In the genomic region with DNA sequence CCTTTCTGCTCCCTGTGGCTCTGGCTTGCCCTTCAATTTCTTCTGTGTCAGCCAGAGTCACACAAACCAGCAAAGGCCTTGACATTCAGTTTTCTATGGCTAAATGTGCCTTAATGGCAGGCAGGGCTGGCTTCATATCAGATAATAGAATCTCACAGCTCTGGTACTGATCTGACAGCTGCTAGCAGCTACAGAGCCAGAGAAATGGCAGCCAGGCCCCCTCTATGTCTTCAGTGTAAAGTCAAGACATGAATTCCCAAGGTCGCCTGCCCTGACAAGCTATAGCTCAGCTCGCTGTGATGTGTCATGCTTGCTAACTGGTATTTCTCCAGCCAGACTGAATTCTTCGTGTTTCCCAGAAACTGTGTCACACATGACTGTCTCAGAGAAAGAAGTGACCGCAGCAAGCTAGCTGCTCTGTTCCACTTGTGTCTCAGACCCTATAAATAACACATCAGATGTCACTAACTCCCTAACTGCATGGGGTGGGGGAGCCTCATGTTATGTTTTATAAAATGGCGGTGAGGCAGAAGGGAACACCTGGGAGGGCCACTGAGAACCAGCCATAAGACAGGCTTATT, we compare ENCODE assay signal across 14 mouse cellular contexts. TPM values are rescaled to one million over a fixed set of nuclear protein-coding genes. Genes with fewer than 3 reads are reported as not detected.
DNase-seq lines count a peak whose midpoint lies in the region; ATAC-seq and TF ChIP-seq lines count a peak whose summit lies in the region.
"Had no signal": no experiment of that assay in that cellular context is flagged by ENCODE, and none has a peak within 500 bp of the region (broad histone marks: within the 10 kb centered on the region; RNA-seq: fewer than 3 reads in every experiment).

No protein-coding gene starts in this region.

- intact Hi-C loops in left cerebral cortex, postnatal 25 days (cut with DNase I): no loop called here

- no peaks in the 10 kb centered on the region for H3K79me2 ChIP-seq in CH12.LX (replicated peaks; ENCODE audit: control insufficient read depth, extremely low read depth, insufficient read depth, poor library complexity, severe bottlenecking)

- H3K27ac ChIP-seq in hindbrain, embryonic 14.5 days: 0 out of 2 replicates have a peak overlapping the region, but pooled peaks have one; percentile 27
- H3K27ac ChIP-seq in hindbrain, embryonic 10.5 days: no peak overlapping the region
- H3K27ac ChIP-seq in CH12.LX (ENCODE audit: insufficient read depth, low read depth): no peak overlapping the region
- H3K27ac ChIP-seq in kidney, embryonic 16.5 days (ENCODE audit: low read length): no peak overlapping the region
- H3K27ac ChIP-seq: heart, adult 2 months had no signal

- H3K4me1 ChIP-seq in hindbrain, embryonic 14.5 days (replicated peaks; ENCODE audit: control insufficient read depth, insufficient read depth, low read length): 0 out of 2 replicates have a peak, but pooled peaks cover 3% of the 10 kb centered on the region
- H3K4me1 ChIP-seq in hindbrain, embryonic 10.5 days (replicated peaks): no peaks in the 10 kb centered on the region
- no peaks in the 10 kb centered on the region for H3K4me1 ChIP-seq in CH12.LX (ENCODE audit: control insufficient read depth in 1 of 2, insufficient read depth in 2 of 2)
- no peaks in the 10 kb centered on the region for H3K4me1 ChIP-seq in kidney, embryonic 16.5 days (ENCODE audit: insufficient read depth, low read length)
- H3K4me1 ChIP-seq: megakaryocyte, embryonic 14.5 days had no signal

- H3K9ac ChIP-seq in hindbrain, embryonic 14.5 days: no peak overlapping the region
- H3K9ac ChIP-seq in CH12.LX (ENCODE audit: insufficient read depth, low read depth): no peak overlapping the region
- no peak overlapping the region for H3K9ac ChIP-seq in kidney, embryonic 16.5 days (replicated peaks; ENCODE audit: low read length)

- TF ChIP-seq CTCF in CH12.LX (conservative IDR thresholded peaks at IDR 0.05 in 1 of 2, IDR thresholded peaks at IDR 0.05 in 1 of 2; ENCODE audit: low read depth in 2 of 2, low read length in 2 of 2): no peak

- no peak for TF ChIP-seq RAD21 in CH12.LX (IDR thresholded peaks at IDR 0.05; ENCODE audit: low read depth, low read length)

- H3K4me3 ChIP-seq in hindbrain, embryonic 14.5 days (replicated peaks; ENCODE audit: low read length): no peak overlapping the region
- no peak overlapping the region for H3K4me3 ChIP-seq in hindbrain, embryonic 10.5 days
- H3K4me3 ChIP-seq in CH12.LX (replicated peaks in 1 of 3; ENCODE audit: low read depth in 2 of 3, low read length in 2 of 3, poor library complexity in 1 of 3): no peak overlapping the region
- no peak overlapping the region for H3K4me3 ChIP-seq in kidney, embryonic 16.5 days (ENCODE audit: low read length)
- H3K4me3 ChIP-seq: erythroblast, embryonic 14.5 days; heart, adult 2 months; megakaryocyte, embryonic 14.5 days had no signal

- no peak overlapping the region for H3K4me2 ChIP-seq in hindbrain, embryonic 14.5 days (replicated peaks)
- no peak overlapping the region for H3K4me2 ChIP-seq in CH12.LX (ENCODE audit: insufficient read depth, low read depth, poor library complexity, severe bottlenecking)
- H3K4me2 ChIP-seq in kidney, embryonic 16.5 days (replicated peaks; ENCODE audit: low read depth, low read length): no peak overlapping the region

- no peaks in the 10 kb centered on the region for H3K27me3 ChIP-seq in hindbrain, embryonic 14.5 days (ENCODE audit: control insufficient read depth, insufficient read depth, low read length)
- no peaks in the 10 kb centered on the region for H3K27me3 ChIP-seq in hindbrain, embryonic 10.5 days (ENCODE audit: insufficient read depth, poor library complexity, severe bottlenecking)
- H3K27me3 ChIP-seq in CH12.LX (replicated peaks): peaks cover 2% of the 10 kb centered on the region
- no peaks in the 10 kb centered on the region for H3K27me3 ChIP-seq in kidney, embryonic 16.5 days (ENCODE audit: insufficient read depth, low read length)

- H3K36me3 ChIP-seq in hindbrain, embryonic 14.5 days (replicated peaks; ENCODE audit: control insufficient read depth, insufficient read depth): 0 out of 2 replicates have a peak, but pooled peaks cover 3% of the 10 kb centered on the region
- no peaks in the 10 kb centered on the region for H3K36me3 ChIP-seq in hindbrain, embryonic 10.5 days
- H3K36me3 ChIP-seq in CH12.LX (replicated peaks in 1 of 2; ENCODE audit: control insufficient read depth in 1 of 2, insufficient read depth in 1 of 2, low read length in 1 of 2): no peaks in the 10 kb centered on the region
- H3K36me3 ChIP-seq in kidney, embryonic 16.5 days (ENCODE audit: insufficient read depth, low read length): no peaks in the 10 kb centered on the region

- dilution Hi-C loops in CH12.LX (cut with MboI; ENCODE audit: extremely low pct_ligation_motif_present, extremely low pct_unique_long_range_greater_than_20kb, low sequenced_read_pairs): no loop called here

- TF ChIP-seq POLR2A in CH12.LX (IDR thresholded peaks at IDR 0.05; ENCODE audit: low read depth, low read length): no peak

- 60% methylated on average over 5 of the region's 5 CpGs for WGBS in hindbrain, embryonic 14.5 days
- WGBS in hindbrain, embryonic 10.5 days: 83% methylated on average over 5 of the region's 5 CpGs
- WGBS in kidney, embryonic 16.5 days: 57% methylated on average over 5 of the region's 5 CpGs

- in situ Hi-C loops in CH12.LX (cut with MboI; ENCODE audit: low pct_ligation_motif_present, low pct_unique_long_range_greater_than_20kb, low sequenced_read_pairs): no loop called here

- 0 out of 2 replicates have a peak, but pooled peaks cover 5% of the 10 kb centered on the region for H3K9me3 ChIP-seq in hindbrain, embryonic 14.5 days (ENCODE audit: control insufficient read depth, low read length)
- H3K9me3 ChIP-seq in hindbrain, embryonic 10.5 days: peaks cover 18% of the 10 kb centered on the region; the same call in 1 of the 2 replicates
- peaks cover 9% of the 10 kb centered on the region for H3K9me3 ChIP-seq in CH12.LX (replicated peaks; ENCODE audit: low read length)
- no peaks in the 10 kb centered on the region; the same call in 1 of the 2 replicates for H3K9me3 ChIP-seq in kidney, embryonic 16.5 days (ENCODE audit: low read length)

- TF ChIP-seq EP300 in CH12.LX (IDR thresholded peaks at IDR 0.05; ENCODE audit: low read length): no peak

- DNase-seq in hindbrain, embryonic 14.5 days (ENCODE audit: low spot score): no peak
- no peak for DNase-seq in hindbrain, embryonic 10.5 days (ENCODE audit: low spot score)
- DNase-seq in CH12.LX (ENCODE audit: extremely low read depth): peak; percentile 3
- peak; percentile 31 for DNase-seq in adrenal gland, adult 8-10 months
- peak; percentile 62 to 82 for DNase-seq in left cerebral cortex, postnatal 25 days (ENCODE audit: low spot score in 2 of 2)
- no peak for DNase-seq in cerebellum, adult 18-20 months
- DNase-seq in cerebellum, postnatal 14 days: no peak
- DNase-seq: heart, adult 2 months; kidney, postnatal 4 days; lung, adult 2 months; thymus, postnatal 36 days had no signal

- no peak for ATAC-seq in hindbrain, embryonic 14.5 days (ENCODE audit: low FRiP score)
- no peak for ATAC-seq in kidney, embryonic 16.5 days (ENCODE audit: low FRiP score, low TSS enrichment)

TF ChIP-seq in CH12.LX, 34 proteins besides CTCF, POLR2A, EP300 and RAD21:
- TF ChIP-seq HCFC1 (IDR thresholded peaks at IDR 0.05; ENCODE audit: low read depth, low read length) (no peak), GABPA (IDR thresholded peaks at IDR 0.05; ENCODE audit: insufficient replicate concordance, low read depth, low read length) (no peak)

RNA-seq across cellular contexts. Expression of a gene that starts 59.1 kb away (rescaled TPM):
- 29.5 and 35.1 TPM in 2 replicates for polyA plus RNA-seq in hindbrain, embryonic 14.5 days (2014; fragmentation: Nextera tagmentation; extraction: Ambion mirVana)
- polyA plus RNA-seq in hindbrain, embryonic 10.5 days (2016; fragmentation: Nextera tagmentation; extraction: Ambion mirVana): 48.7 and 55.6 TPM in 2 replicates
- 30.3 and 31.9 TPM in 2 replicates for total RNA-seq in CH12.LX (2012; rRNA removed)
- 30.3 and 32.0 TPM in 2 replicates for total RNA-seq in CH12.LX (2014; rRNA removed)
- polyA plus RNA-seq in CH12.LX (2012; ENCODE audit: insufficient read length, low read depth): 55.4 and 80.9 TPM in 2 replicates
- total RNA-seq in adrenal gland, adult 8-10 months (2022): 10 to 100 TPM; 25.3 to 35.3 (median 27.8) TPM
- total RNA-seq in left cerebral cortex, postnatal 25 days (2021): 10 to 100 TPM; 45.1 to 51.7 TPM
- polyA plus RNA-seq in kidney, embryonic 16.5 days (2015; fragmentation: Nextera tagmentation; extraction: Ambion mirVana): 38.7 and 38.8 TPM in 2 replicates

Comparison
In these comparisons a context has a peak if more than half of its experiments do, and no peak if none do; other contexts are left out.
1. DNase-seq: peak in CH12.LX (single experiment), adrenal gland, adult 8-10 months (single experiment) and left cerebral cortex, postnatal 25 days (2 of 2); none in hindbrain, embryonic 14.5 days (single experiment), hindbrain, embryonic 10.5 days (single experiment), cerebellum, adult 18-20 months (0 of 2) and cerebellum, postnatal 14 days (0 of 2).